Mouse (Mus musculus) thymus, adult 2 months (tissue): ENCODE measurements around the gene Pde4a.

ENCODE experiments used
- CTCF ChIP-seq: fragments of 200-500 bp; IDR thresholded peaks from 2 replicates; pipeline ENCODE4 v1.5.1; 2012; ENCODE audit warnings: mild to moderate bottlenecking, control low read depth, low read length, moderate library complexity, borderline replicate concordance; ENCODE audit not compliant: control insufficient read depth, poor library complexity, insufficient read depth; ENCODE audit errors: extremely low read depth
- POLR2A ChIP-seq: fragments of 200-500 bp; IDR thresholded peaks from 2 replicates; pipeline ENCODE4 v1.6.1; 2012; ENCODE audit warnings: mild to moderate bottlenecking, low read length, control low read depth, moderate library complexity; ENCODE audit not compliant: control insufficient read depth, poor library complexity, insufficient read depth; ENCODE audit errors: extremely low read depth

DNA sequence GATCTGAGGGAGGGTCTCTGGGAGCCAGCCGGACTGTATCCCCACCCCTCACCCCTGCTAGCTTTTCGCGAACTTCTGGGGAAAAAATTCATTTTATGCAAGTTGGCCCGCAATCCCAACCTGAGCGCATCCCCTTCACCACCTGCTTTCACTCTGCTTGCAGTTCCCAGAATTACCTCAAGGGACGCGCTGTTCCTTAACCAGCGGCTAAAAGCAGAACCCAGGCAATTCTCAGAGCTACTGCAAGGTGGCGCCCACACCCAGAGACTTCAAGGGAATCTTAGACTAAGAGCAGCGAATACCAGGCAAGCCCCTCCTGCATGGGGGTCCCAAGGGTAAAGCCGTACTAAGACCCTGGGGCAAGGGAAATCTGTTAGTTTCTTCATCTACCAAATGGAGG lies 75.8 kb downstream of the Pde4a start:
- TF ChIP-seq CTCF (peak; percentile 82; the same call in 1 of the 2 replicates), POLR2A (no peak)
